Mouse (Mus musculus): Measurements from ENCODE around the gene Ttn.

DNA sequence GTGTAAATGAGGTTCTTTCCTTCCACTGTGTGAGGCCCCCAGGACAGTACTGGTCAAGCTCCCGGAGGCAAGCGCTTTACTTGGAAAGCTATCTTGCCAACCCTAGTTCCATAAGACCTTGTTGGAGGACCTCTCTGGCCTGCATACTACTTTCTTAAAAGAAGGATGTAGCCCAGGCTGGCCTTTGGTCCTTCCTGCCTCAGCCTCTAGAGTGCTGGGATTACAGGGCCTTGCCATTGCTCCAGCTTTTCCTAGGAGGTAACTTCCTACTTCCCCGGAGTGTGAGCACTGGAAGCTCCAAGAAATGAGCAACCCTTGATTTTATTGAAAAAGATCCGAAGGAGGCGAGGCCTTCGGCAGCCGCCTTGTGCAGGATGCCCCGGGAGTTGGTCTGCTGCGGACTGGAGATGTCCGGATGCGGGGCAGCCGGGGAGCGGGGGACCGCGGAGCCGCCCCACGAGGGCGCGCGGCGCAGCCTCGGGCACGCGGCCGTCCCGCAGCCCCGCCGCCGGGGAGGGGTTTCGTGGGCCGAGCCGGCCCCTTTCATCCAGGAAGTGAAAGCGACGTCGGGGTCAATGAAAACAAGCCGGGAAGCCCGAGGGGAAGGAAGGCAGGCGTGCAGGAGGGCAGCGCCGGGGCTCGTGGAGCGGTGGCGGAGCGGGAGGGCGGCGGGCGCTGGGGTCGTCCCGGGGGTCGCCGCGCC, 307.5 kb downstream of the Ttn start, which contains the start of gene Plekha3:
- TF ChIP-seq POLR2A (IDR thresholded peaks at IDR 0.05; ENCODE audit: insufficient read depth, low read depth, low read length) (peak; percentile 75), CTCF (IDR thresholded peaks at IDR 0.05; ENCODE audit: insufficient read depth, low read depth, low read length) (no peak)
